20 mouse cellular contexts compared by ENCODE assay signal in genomic region chr1:140364787-140365186, GRCm38 (mm10).
"Had no signal": no experiment of that assay in that cellular context is flagged by ENCODE, and none has a peak within 500 bp of the region (broad histone marks: within the 10 kb centered on the region; RNA-seq: fewer than 3 reads in every experiment).

No protein-coding gene starts in this region.

- DNase-seq: kidney, adult 2 months; kidney, postnatal 25 days; left cerebral cortex, postnatal 4 days; liver, embryonic 13.5 days; lung, adult 2 months; lung, postnatal 14 days; lung, postnatal 4 days; right cerebral cortex, adult 18-20 months; right cerebral cortex, postnatal 14 days; right cerebral cortex, postnatal 4 days; thymus, adult 2 months; thymus, postnatal 14 days; thymus, postnatal 4 days had no signal

- H3K27ac ChIP-seq: kidney, postnatal 0 days; limb, embryonic 12.5 days; limb, embryonic 15.5 days; liver, embryonic 13.5 days; neural tube, embryonic 12.5 days; neural tube, embryonic 15.5 days; stomach, postnatal 0 days had no signal

- H3K4me2 ChIP-seq: limb, embryonic 12.5 days; limb, embryonic 15.5 days; liver, embryonic 13.5 days; neural tube, embryonic 12.5 days; neural tube, embryonic 15.5 days had no signal

- ATAC-seq: intestine, postnatal 0 days had no signal

- H3K4me3 ChIP-seq: limb, embryonic 12.5 days; limb, embryonic 15.5 days; liver, embryonic 13.5 days; neural tube, embryonic 12.5 days; neural tube, embryonic 15.5 days had no signal

- H3K4me1 ChIP-seq: limb, embryonic 12.5 days; limb, embryonic 15.5 days; liver, embryonic 13.5 days; neural tube, embryonic 12.5 days; neural tube, embryonic 15.5 days had no signal

- H3K36me3 ChIP-seq: limb, embryonic 12.5 days; limb, embryonic 15.5 days; liver, embryonic 13.5 days; neural tube, embryonic 12.5 days; neural tube, embryonic 15.5 days had no signal

- H3K9me3 ChIP-seq: limb, embryonic 12.5 days; limb, embryonic 15.5 days; liver, embryonic 13.5 days; neural tube, embryonic 12.5 days; neural tube, embryonic 15.5 days had no signal

- H3K9ac ChIP-seq: limb, embryonic 12.5 days; limb, embryonic 15.5 days; liver, embryonic 13.5 days; neural tube, embryonic 12.5 days; neural tube, embryonic 15.5 days had no signal

- H3K27me3 ChIP-seq: limb, embryonic 12.5 days; limb, embryonic 15.5 days; liver, embryonic 13.5 days; neural tube, embryonic 12.5 days; neural tube, embryonic 15.5 days had no signal
